22 mouse cellular contexts compared by ENCODE assay signal in genomic region chr2:44190749-44191148, GRCm38 (mm10).
DNase-seq lines count a peak whose midpoint lies in the region.
"Had no signal": no experiment of that assay in that cellular context is flagged by ENCODE, and none has a peak within 500 bp of the region (broad histone marks: within the 10 kb centered on the region; RNA-seq: fewer than 3 reads in every experiment).

No protein-coding gene starts in this region.

- DNase-seq in heart, adult 11 months = peak; percentile 34
- DNase-seq in heart, adult 8-10 months (ENCODE audit: low spot score) = no peak
- peak; percentile 10 for DNase-seq in right cerebral cortex, adult 18-20 months
- no peak for DNase-seq in right cerebral cortex, adult 2 months (ENCODE audit: low spot score in 2 of 2)
- peak; percentile 37 for DNase-seq in brain, adult 2 months (ENCODE audit: low read depth, low spot score)
- no peak for DNase-seq in Muller cell, postnatal 12 days (ENCODE audit: inconsistent ontology term)
- DNase-seq in thymus, postnatal 4 days = no peak
- DNase-seq: adrenal gland, postnatal 25 days; cerebellum, adult 2 months; cerebellum, postnatal 14 days; gastrocnemius, postnatal 10 days; heart, postnatal 4 days; kidney, adult 2 months; kidney, postnatal 36 days; layer of hippocampus, postnatal 36 days; liver; lung, adult 2 months; lung, postnatal 10 days; retina, postnatal 1 day; spleen, adult 18-20 months; thymus, adult 2 months; thymus, postnatal 36 days had no signal

Comparison
In these comparisons a context has a peak if more than half of its experiments do, and no peak if none do; other contexts are left out.
1. DNase-seq: peak in heart, adult 11 months (single experiment), right cerebral cortex, adult 18-20 months (single experiment) and brain, adult 2 months (single experiment); none in heart, adult 8-10 months (single experiment), right cerebral cortex, adult 2 months (0 of 2), Muller cell, postnatal 12 days (single experiment) and thymus, postnatal 4 days (single experiment).